Mouse (Mus musculus): ENCODE results near the gene Thap11.
A peak's percentile ranks its signal among the peaks of the same experiment; 100 is the strongest.
"Not testable (repeated sequence)": the region's sequence is repeated elsewhere in the genome, so short reads cannot be mapped to it uniquely, and the experiment has no call there.

Thap11 gene

DNA sequence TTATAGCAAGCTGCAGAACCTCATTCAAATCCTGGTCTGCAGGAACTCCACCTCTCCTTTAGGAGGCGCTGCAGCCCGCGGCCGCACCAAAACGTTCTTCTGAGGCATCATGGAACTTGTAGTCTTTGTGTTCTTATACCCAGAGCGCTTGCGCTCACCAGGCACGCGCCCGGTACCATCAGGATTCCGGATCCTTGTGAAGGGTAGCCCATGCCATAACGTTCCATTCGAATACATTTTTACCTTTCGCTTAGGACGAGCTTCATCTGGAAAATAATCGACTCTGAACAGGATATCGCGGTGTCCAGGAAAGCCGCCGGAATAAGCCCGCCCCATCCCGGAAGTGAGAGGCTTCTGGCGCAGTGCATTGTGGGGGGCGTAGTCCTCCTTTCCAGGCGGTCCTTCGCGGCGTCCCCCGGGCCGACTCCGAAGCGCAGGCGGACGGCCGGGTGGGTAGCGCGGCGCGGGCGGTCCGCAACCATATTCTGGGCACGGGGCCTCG is at the start of gene Thap11:
Gene Thap11, plus strand, starts transcription at position 418 of the 502 bp plus-strand sequence.
- peak; percentile 97 for DNase-seq (ENCODE audit: low spot score)

GRCm38 (mm10) chr8:105805346-105805745 is 49.6 kb upstream of the Thap11 start:
- DNase-seq (ENCODE audit: low spot score): no peak

DNA sequence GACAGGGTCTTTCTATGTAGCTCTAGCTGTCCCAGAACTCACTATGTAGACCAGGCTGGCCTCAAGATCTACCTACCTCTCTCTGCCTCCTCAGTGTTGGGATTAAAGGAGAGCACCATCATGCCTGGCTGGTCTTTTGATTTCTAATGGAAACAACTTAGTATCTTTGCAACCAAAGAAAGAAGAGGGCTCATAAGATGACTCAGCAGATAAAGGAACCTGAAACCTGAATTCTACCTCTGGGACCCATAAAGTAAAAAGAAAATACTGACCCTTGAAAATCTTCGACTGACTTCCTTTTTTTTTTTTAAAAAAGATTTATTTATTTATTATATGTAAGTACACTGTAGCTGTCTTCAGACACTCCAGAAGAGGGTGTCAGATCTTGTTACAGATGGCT is 49.0 kb upstream of the Thap11 start:
- DNase-seq (ENCODE audit: low spot score): no peak

GRCm38 (mm10) chr8:105807766-105808165 is 47.2 kb upstream of the Thap11 start:
- DNase-seq (ENCODE audit: low spot score): no peak

GRCm38 (mm10) chr8:105808480-105808879 is 46.5 kb upstream of the Thap11 start:
- no peak for DNase-seq (ENCODE audit: low spot score)

GRCm38 (mm10) chr8:105810245-105810786 is 44.6 kb upstream of the Thap11 start:
- no peak for DNase-seq (ENCODE audit: low spot score)

GRCm38 (mm10) chr8:105811061-105811460 is 43.9 kb upstream of the Thap11 start:
- DNase-seq (ENCODE audit: low spot score): no peak

GRCm38 (mm10) chr8:105811543-105811942 is 43.4 kb upstream of the Thap11 start:
- no peak for DNase-seq (ENCODE audit: low spot score)

DNA sequence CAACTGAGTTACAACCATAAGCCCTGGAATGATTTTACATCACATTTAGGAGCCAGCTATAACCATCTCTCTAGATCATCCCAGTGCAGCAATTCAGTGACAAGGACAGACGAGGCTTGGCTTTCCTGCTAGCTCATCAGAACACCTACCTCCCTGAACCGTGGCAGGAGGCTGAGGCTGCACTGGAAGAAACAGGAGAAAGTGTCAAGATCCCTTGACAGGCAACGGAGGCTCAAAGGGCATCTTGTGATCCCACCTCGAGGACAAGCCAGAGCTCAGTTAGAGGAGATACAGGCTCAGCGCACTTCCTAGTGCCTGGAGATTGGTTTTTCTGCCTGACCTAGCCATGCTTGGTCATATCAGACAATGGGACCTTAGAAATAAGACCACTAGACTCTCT is 42.4 kb upstream of the Thap11 start:
- DNase-seq (ENCODE audit: low spot score): no peak

DNA sequence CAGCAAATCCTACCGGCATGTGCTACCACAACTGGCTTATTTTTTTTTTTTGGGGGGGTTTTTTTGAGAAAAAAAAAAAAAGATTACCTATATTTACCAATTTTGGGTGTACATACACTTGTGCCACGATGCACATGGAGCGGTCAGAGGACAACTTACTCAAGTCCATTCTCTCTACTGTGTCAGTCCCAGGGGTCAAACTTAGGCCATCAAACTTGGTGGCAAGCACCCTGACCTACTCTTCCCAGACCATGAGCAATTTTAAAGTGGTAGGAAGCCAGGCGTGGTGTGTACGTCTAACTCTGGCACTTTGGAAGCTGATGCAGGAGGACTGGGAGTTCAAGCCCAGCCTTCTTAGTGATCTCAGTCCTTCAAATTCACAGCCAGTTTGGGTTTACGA is 41.7 kb upstream of the Thap11 start:
- DNase-seq (ENCODE audit: low spot score): no peak

- no peak for DNase-seq (ENCODE audit: low spot score)
These were observed 35.3 kb upstream of the Thap11 start for GRCm38 (mm10) chr8:105819659-105820058.

GRCm38 (mm10) chr8:105820925-105821324 is 34.0 kb upstream of the Thap11 start:
- DNase-seq (ENCODE audit: low spot score): no peak

- DNase-seq (ENCODE audit: low spot score): no peak
These were observed 29.4 kb upstream of the Thap11 start for GRCm38 (mm10) chr8:105825506-105825905.

DNA sequence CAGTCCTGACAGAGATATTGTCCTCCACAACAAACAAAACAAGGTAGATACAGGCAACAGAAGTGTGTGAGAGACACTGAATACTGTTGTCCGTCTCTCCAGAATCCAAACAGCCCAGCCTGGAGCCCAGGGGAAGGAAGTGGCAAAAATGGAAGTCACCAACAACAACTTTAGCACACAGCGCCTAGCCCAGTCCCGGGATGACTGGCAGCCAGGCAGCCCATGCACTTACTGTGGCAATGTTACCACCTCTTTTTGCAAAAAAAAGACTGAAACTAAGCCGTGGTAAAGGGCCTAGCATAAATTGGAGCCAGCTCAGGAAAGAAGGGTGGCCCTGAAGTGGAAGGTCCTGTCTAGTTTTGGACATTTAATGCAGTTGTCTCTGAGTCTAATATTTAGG is 28.6 kb upstream of the Thap11 start:
- DNase-seq (ENCODE audit: low spot score): no peak

- peak; percentile 95 for DNase-seq (ENCODE audit: low spot score)
These were observed 27.8 kb upstream of the Thap11 start, which contains the start of the genes Ranbp10 and Tsnaxip1 for GRCm38 (mm10) chr8:105826861-105827848. Gene Ranbp10, minus strand, starts transcription at chr8:105827350. Gene Tsnaxip1, plus strand, starts transcription at chr8:105827731.

- not testable (repeated sequence) for DNase-seq (ENCODE audit: low spot score)
These were observed 21.2 kb upstream of the Thap11 start for GRCm38 (mm10) chr8:105833740-105834139.

GRCm38 (mm10) chr8:105835318-105835717 is 19.6 kb upstream of the Thap11 start:
- peak; percentile 76 for DNase-seq (ENCODE audit: low spot score)

GRCm38 (mm10) chr8:105836991-105837390 is 17.9 kb upstream of the Thap11 start:
- DNase-seq (ENCODE audit: low spot score): no peak

DNA sequence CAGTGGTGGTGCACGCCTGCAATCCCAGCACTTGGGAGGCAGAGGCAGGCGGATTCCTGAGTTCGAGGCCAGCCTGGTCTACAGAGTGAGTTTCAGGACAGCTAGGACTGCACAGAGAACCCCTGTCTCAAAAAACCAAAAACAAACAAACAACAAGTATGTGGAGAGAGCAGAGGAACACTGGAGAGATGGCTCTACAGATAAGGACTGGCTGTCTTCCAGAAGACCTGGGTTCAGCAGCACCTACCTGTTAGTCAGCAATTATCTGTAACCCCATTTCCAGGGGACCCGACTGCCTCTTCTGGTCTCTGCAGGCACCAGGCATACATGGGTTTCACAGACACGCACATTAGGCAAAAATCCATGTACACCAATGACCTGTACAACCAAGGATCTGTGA is 15.7 kb upstream of the Thap11 start:
- DNase-seq (ENCODE audit: low spot score): no peak

- DNase-seq (ENCODE audit: low spot score): no peak
These were observed 8.3 kb upstream of the Thap11 start for GRCm38 (mm10) chr8:105846678-105847077.

GRCm38 (mm10) chr8:105850014-105850413 is 4.9 kb upstream of the Thap11 start:
- DNase-seq (ENCODE audit: low spot score): no peak

DNA sequence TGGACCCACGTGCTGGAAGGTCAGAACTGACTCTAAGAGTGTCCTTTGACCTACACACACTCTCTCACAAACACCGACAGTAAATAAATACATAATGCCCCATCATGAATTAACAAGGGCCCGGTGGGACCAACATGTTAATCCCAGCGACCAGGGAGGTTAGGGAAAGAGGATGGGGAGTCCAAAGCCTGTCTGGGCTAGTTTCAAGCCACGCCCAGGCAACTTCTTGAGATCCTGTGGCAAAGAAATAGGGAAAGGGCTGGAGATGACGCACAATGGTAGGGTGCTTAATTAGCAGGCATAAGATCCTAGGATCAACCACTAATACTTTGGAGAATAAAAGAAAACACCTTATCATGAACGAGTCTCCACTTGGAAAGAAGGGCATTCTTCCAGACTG is 4.3 kb upstream of the Thap11 start:
- DNase-seq (ENCODE audit: low spot score): no peak

- DNase-seq (ENCODE audit: low spot score): peak; percentile 92
These were observed 3.2 kb upstream of the Thap11 start for GRCm38 (mm10) chr8:105851651-105852143.
